Mouse (Mus musculus): ENCODE measurements at regions not wholly inside any gene's neighbourhood (a gene's known extent, or its start where the extent isn't known, plus 50 kb on each side); places are given as distances from the start of the nearest gene placed in this dataset.

DNA sequence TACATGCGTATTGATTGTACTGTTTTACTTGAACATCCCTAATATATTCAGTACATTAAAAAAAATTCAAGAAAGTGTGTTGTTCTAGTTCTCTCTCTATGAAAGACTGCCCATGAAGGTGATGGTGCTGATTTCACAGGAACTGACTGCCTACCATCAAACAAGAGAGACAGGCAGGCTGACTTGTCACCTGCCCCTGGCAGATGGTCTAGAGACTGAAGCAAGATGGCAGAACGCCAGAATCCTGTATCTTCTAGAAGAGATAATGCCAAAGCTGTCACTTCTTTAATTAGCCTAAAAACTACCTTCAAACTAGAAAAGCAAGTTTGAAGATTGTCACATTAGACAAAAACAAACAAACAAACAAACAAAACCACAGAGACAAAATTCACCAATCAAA lies 484.7 kb upstream of the Dppa4 start:
- TF ChIP-seq CTCF (IDR thresholded peaks at IDR 0.05; ENCODE audit: low read depth, low read length), result no peak
- TF ChIP-seq POLR2AphosphoS5 (IDR thresholded peaks at IDR 0.05; ENCODE audit: insufficient replicate concordance, low read depth, low read length), result no peak
